Mouse (Mus musculus): ENCODE measurements around the gene F12.
"Not testable (repeated sequence)": the region's sequence is repeated elsewhere in the genome, so short reads cannot be mapped to it uniquely, and the experiment has no call there.

F12 gene

DNA sequence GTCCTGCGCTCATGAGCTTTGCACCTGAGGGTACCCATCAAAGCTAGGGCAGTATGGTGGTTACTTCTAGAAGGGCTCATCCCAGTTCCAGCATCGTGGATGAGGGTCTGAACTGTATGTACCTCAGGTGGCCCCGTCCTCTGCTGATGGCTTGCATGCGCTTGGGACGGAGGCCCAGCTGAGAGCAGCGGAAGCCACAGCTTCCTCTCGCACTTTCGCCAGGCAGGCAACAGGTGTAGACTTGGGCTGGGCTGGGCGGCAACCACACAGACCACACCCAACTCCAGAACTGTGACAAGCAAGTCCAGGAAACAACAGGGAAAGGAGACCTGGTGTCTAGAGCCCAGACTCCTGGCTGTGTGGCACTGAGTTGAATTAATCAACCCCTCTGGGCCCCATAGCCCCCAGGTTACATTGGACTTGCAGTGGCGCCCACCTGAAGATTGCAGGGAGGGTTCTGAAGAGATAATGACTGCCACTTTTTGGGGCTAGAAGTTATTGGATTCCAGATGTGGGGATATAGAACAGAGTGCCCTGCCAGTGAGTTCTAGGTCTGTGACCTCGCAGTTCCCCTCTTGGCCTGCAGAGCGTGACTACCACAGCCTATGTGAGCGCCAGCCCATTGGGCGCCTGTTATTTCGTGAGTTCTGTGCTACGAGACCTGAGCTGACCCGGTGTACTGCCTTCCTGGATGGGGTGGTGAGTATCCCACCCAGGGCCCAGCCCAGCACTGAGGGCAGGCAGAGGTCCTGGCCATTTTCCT, 23.3 kb upstream of the F12 start:
- no peak for DNase-seq (ENCODE audit: low spot score)

- no peak for DNase-seq (ENCODE audit: low spot score)
These were observed 22.6 kb upstream of the F12 start for GRCm38 (mm10) chr13:55449205-55449604.

GRCm38 (mm10) chr13:55448131-55448530, 21.5 kb upstream of the F12 start:
- no peak for DNase-seq (ENCODE audit: low spot score)

- peak; percentile 61 for DNase-seq (ENCODE audit: low spot score)
These were observed 20.9 kb upstream of the F12 start for GRCm38 (mm10) chr13:55447543-55447943.

- no peak for DNase-seq (ENCODE audit: low spot score)
These were observed 20.0 kb upstream of the F12 start for GRCm38 (mm10) chr13:55446483-55447105.

- DNase-seq (ENCODE audit: low spot score) = no peak
These were observed 18.9 kb upstream of the F12 start for GRCm38 (mm10) chr13:55445361-55446091.

DNA sequence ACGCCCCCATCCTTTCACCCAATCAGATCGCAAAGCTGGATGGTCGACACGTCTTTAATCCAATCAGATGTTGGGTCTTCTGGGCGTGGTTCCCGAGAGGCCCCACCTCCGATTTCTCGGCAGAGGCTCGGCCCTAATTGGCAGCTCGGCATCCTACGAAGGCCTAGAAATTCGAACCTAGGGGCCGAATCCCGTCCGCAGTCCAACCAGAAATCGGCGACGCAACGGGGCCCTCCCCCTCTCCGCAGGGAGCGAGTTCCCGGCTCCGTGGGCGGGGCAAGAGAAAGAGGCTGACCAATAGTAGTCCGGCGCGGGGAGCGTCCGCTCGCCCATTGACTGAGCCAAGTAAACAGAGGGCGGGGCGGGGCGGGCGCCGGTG, 18.3 kb upstream of the F12 start, which contains the start of gene Grk6:
Gene Grk6, plus strand, starts transcription at position 136 of the 379 bp plus-strand sequence.
- peak; percentile 100 for DNase-seq (ENCODE audit: low spot score)

DNA sequence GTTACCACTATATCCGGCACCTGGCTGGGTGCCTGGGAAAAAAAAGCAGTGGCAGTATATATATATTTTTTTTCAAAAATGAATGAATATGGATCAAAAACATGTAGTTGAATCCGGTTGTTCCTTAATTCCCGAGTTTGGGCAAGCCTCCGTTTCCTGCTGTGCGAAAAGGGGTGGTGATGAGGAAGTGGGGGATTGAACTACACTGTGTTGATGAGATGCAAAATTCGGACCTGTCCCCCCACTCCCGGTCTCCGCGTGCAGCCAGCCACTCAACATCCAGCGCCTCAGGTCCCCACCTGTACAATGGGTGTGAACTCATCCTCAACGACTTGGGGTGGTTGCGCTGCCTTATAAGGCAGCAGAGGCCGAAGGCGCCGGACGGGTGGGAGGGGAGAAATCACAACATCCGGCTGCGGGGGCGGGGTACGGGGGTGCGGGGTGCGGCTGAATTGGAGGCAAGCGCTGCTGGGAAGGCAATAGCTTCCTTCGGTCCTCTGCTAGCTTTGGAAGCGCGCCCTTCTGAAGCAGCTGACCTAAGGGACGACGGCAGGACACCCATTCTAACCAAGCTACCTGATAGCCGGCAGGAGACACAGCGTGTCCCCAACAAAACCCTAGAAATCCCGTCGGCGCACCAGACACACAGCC, 17.8 kb upstream of the F12 start:
- DNase-seq (ENCODE audit: low spot score) = peak; percentile 90

GRCm38 (mm10) chr13:55443799-55444285, 17.2 kb upstream of the F12 start:
- DNase-seq (ENCODE audit: low spot score) = no peak

- not testable (repeated sequence) for DNase-seq (ENCODE audit: low spot score)
These were observed 10.6 kb upstream of the F12 start for GRCm38 (mm10) chr13:55437111-55437629.

GRCm38 (mm10) chr13:55431889-55432685, 5.5 kb upstream of the F12 start:
- DNase-seq (ENCODE audit: low spot score) = peak; percentile 62

GRCm38 (mm10) chr13:55430566-55430965, 4.0 kb upstream of the F12 start:
- DNase-seq (ENCODE audit: low spot score) = no peak

DNA sequence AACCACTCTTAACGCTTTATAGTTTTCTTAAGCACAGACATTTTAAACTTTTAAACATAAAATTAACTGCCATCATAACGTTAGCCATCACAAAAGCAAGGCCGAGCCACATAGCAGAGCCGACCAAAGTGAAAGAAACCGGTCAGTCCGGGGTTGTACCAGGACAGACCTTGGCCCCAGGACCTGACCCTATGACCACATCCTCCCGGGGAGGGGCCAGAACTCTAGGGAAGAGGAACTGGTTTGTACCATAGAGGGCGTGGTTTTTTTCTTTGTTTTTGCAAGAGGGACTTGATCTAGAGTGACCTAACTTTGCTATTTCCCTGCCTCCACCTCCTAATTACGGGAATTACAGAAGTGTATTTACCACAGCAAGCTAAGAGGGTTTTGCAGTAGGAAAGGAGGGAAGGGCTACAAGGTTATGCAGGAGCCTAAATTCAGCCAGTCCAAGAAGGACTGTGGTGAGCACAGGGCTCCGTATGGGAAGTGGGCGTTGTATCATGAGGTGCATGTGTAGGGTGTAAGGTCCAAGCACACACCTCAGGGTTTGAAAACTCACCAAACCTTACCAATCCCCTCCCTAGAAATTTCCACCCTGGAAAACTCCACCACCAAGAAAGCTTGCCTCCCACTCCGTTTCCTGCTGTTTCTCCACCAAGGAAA, 2.8 kb upstream of the F12 start:
- peak; percentile 92 for DNase-seq (ENCODE audit: low spot score)

DNA sequence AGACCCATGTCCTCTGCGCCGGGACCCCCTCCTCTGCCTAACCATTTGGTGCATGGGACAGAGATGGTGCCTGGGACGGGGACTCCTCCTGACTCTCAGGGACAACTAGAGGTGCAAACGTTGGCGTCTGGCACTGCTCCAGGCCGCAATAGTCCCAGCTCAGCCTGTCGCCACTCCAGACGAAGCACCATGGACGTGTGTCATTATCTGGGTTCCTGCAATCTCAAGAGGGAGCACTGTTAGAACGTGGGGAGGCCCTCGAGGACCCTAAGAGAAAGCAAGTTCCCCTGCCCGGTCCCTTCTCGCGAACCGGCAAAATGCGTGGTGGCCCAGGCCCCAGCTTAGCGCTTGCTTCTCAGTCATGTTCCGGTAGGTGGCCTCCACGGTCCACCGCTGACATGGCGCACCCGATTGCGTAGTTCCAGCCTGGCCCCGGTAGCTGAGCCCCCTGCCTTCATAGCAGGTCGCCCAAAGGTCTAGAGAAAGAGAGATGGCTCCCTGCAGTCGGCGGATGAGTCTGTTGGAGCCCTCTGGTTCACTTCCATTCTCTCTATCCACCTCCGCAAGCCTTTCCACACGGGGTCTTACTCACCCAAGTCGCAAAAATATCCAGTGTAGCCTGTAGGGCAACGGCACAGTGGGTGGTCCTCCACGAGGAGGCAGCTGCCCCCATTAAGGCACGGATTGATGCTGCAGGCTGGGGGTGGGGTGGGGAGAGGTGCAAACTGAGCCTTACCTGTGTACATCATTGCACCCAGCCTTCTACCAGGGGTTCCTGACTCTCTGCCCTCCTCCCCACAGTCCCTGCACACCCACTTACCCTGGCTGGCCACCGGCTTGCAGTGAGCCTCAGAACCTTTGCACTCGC, 5.4 kb downstream of the F12 start:
- peak; percentile 73 for DNase-seq (ENCODE audit: low spot score)

DNA sequence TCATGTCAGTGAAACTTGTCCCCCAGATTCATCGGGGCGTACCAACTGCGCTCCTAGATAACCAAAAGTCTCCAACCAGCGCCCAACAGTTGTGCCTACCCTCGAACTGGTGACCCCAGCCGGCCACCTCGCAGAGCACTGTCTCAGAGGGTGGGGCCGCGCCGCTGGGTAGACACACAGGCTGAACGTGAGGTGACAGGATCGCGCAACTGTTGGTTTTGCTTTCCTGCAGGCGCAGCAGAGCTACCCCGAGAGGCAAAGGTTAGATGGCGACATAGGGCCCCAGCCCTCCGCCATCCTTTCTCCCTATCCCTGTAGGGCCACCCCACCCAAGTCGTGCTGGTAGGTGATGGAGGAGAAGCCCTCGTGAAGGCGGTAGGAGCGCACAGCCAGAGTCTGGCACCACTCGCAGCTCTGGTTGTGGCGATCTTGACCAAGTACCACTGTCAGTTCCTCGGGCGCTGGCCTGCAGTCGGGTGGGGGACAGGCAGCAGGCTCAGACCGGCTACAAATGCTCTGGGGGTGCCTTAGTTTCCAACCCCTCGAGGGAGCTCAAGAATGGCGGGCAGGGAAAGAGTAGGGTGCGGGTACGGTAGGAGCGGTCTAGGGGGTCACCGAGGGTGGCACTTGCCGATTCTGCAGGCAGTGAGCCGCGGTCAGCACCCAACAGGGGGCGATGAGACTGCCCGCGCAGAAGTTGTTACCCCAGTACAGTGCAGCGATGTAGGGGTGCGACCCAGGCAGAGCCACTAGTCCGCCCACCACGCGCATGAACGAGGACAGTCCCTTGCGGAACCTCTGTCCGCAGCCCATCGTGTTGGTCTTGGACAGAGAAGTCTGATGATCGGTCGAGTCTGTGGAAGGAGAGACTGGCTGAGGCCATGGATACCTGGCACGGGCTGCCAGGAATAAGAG, 6.3 kb downstream of the F12 start:
- no peak for DNase-seq (ENCODE audit: low spot score)

- no peak for DNase-seq (ENCODE audit: low spot score)
These were observed 7.5 kb downstream of the F12 start for GRCm38 (mm10) chr13:55419142-55419541.

- DNase-seq (ENCODE audit: low spot score) = peak; percentile 90
These were observed 8.6 kb downstream of the F12 start for GRCm38 (mm10) chr13:55418004-55418403.

DNA sequence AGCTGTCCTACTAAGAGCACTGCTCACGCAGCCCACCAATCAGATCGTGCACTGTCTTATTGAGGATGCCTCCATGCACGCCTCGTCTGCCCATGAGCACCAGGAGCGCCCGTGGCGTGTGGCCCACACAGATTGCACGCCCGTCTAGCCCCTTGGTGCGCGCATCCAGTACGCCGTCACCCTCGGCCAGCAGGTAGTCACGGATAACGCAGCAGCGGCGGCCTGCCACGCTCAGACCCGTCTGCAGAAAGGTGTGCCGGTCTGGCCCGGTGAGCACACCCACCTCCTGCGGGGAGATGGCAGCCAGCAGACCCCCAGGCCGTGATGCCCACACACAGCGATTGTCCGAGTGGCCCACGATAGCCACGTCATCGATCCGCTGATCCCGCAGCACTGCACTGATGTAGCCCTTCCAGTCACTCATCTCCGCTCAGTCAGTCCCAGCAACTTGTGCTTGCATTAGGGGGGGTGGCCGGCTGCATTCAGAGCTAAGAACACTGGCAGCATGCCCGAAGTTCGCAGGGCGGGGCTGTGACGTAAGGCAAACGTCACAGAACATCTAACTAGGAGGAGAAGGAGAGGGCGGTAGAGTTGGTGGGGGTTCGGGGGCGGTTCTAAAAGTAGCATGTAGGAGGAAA, 11.7 kb downstream of the F12 start, which contains the start of gene Pfn3:
Gene Pfn3, minus strand, starts transcription at position 490 of the 638 bp plus-strand sequence.
- peak; percentile 20 for DNase-seq (ENCODE audit: low spot score)
